Mouse (Mus musculus) gastrocnemius, postnatal 4 days (tissue): ENCODE measurements around the gene Syap1. TPM values are rescaled to one million over a fixed set of nuclear protein-coding genes. Genes with fewer than 3 reads are reported as not detected.
"Not testable (repeated sequence)": the region's sequence is repeated elsewhere in the genome, so short reads cannot be mapped to it uniquely, and the experiment has no call there.

Source experiments
- DNase-seq, 2 experiments: peaks; one replicate each; pipeline ENCODE4 v3.0.0; 2021 to 2022; ENCODE audit warnings: low spot score in 2 of 2, mixed read lengths in 2 of 2
- long read RNA-seq, 2 experiments: library from polyadenylated mRNA; stranded (forward); transcript quantifications; one replicate each; pipeline ENCODE4 v2.0.0; 2021
- total RNA-seq, 2 experiments: library from RNA; stranded (reverse); gene quantifications; 2 replicates each; pipeline ENCODE4 v1.2.3; 2021

The Syap1 gene
- 10 to 100 TPM; 42.7 to 43.8 TPM for total RNA-seq
- long read RNA-seq, experiment 1, transcript Syap1-201 (9 exons, 2,087 nt) = major isoform, 48 of 55 reads
- long read RNA-seq, experiment 1, partial matches to known transcripts = 0 of 55 reads
- long read RNA-seq, experiment 1, other reads (novel, unspliced or antisense) = 7 of 55 reads
- long read RNA-seq, experiment 2, transcript Syap1-201 (9 exons, 2,087 nt) = major isoform, 62 of 71 reads
- long read RNA-seq, experiment 2, partial matches to known transcripts = 0 of 71 reads
- long read RNA-seq, experiment 2, other reads (novel, unspliced or antisense) = 7 of 71 reads

DNA sequence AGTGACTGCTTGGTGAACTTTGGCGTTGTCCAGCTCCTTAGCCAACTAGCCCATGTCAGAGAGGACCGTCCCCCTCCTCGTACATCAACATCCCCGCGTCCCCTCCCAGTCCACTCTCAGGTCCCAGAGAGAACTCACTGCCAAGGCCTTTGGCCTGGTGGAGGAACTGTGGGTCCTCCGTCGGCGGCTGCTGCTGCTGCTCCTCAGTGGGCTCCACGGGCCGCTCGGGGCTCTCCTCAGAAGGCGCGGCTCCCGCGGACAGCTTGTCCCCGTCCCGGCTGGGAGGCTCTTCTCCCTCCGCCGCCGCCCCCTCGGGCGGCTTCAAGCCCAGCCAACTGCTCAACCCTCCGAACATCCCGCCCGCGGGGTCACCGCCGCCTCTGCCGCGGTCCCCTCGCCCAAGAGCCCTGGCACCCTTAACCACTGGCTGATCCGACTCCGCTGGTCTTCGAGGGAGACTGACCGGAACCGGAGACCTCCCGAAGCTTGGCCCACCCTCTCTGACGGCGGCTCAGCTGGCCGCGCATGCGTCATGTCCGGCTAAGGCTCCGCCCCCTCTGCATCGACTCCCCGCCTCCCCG, at the start of gene Syap1:
Gene Syap1 (minus strand): TSS at position 517 of the 581 bp plus-strand sequence.
- DNase-seq = peak; percentile 68 to 86

DNA sequence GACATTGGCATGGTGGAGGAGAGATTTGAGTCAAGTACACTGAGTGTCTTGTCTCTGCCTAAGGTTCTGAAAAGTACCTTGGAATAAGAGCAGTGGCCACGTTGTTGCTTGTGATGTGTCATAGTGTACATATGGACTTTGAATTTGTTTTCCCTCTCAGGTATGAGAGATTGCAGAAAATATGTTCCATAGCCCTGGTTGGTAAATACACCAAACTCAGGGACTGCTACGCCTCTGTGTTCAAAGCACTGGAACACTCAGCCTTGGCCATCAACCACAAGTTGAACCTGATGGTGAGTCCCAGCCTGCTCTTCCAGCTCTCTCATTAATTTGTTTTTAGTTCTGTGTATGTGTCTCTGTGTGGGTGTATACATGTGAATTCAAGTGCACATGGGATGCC, 43.2 kb upstream of the Syap1 start:
- DNase-seq = no peak

- no peak for DNase-seq
Observed at GRCm38 (mm10) chrX:162921487-162922125, 33.4 kb upstream of the Syap1 start.

DNA sequence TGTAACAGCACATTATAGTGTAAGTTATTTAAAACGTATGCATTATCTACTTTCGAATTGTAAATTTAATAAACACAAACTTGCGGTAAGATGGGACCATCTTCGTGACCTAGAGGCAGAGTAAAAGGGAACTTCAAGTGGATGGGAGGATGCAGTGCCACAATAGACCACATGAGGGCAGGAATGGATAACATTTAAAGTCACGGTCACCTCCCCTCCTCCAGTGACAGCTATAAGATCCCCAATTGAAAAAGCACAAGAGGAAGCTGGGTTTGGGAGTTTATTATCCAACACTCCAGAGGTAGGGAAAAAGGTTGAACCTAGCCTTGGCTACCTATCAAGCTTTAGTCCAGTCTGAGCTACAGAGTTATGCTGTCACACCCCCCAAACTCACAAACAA, 27.4 kb upstream of the Syap1 start:
- peak in 1 of 2 experiments; percentile 16 for DNase-seq

GRCm38 (mm10) chrX:162913651-162914050, 25.4 kb upstream of the Syap1 start:
- DNase-seq = no peak

GRCm38 (mm10) chrX:162907554-162907953, 19.3 kb upstream of the Syap1 start:
- no peak for DNase-seq

DNA sequence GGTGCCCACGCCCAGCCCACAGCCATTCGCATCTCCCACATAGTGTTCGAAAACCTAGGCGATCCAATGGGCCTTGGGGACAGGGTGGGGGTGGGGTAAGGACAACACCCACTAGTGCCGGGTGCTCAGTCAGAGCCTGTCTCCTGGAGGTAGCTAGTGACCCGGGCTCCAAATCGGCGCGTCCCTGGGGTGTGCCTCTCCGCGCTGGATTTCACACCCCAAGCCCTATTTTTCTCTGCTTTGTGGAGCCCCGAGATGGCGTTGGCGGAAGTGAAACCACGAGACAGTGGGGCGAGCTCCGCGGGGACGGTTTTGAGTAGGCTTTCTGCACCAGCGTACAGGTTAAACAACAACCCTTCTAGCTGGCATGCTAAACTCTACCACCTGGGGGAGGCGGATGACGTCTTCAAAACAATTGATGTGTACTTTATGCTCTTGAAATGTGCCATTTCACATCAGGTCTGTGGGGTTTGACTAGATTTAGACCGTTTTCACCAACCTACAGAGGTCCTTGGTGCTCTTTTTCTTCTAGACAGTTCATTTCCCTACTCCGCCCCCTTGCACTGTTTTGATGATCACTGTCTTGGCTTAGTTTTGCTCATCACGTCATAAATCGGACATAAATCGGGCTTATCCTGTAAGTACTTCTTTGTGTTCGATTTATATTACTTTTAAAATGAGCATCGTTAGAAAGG, 13.9 kb upstream of the Syap1 start:
- DNase-seq = peak; percentile 16 to 17

GRCm38 (mm10) chrX:162901371-162902039, 13.3 kb upstream of the Syap1 start:
- peak; percentile 18 to 40 for DNase-seq

- DNase-seq = no peak
Observed at GRCm38 (mm10) chrX:162900938-162901337, 12.7 kb upstream of the Syap1 start, which contains the start of gene Ctps2. Ctps2 (plus strand) TSS chrX:162901238.

DNA sequence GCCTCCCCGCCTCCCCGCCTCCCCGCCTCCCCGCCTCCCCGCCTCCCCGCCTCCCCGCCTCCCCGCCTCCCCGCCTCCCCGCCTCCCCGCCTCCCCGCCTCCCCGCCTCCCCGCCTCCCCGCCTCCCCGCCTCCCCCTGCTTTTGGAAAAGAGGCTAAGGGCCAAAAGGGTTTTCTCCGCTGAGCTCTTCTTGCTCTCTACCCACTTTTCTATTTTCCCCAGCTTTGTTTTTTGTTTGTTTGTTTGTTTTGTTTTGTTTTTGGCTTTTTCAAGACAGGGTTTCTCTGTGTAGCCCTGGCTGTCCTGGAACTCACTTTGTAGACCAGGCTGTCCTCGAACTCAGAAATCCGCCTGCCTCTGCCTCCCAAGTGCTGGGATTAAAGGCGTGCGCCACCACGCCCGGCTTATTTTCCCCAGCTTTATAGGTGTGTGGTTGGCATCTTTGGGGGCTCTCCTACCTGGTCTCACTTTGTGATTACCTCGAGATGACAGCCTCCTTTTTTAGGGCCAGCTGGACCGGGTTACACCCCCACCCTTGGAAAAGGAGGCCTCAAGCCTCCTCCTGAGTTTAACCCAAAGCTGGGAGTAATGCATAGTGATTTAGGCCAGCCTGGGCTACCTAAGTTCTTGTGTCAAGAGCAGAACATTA, 452 bp upstream of the Syap1 start:
- not testable (repeated sequence) for DNase-seq

- no peak for DNase-seq
Observed at GRCm38 (mm10) chrX:162878236-162878635, 10.0 kb downstream of the Syap1 start.

DNA sequence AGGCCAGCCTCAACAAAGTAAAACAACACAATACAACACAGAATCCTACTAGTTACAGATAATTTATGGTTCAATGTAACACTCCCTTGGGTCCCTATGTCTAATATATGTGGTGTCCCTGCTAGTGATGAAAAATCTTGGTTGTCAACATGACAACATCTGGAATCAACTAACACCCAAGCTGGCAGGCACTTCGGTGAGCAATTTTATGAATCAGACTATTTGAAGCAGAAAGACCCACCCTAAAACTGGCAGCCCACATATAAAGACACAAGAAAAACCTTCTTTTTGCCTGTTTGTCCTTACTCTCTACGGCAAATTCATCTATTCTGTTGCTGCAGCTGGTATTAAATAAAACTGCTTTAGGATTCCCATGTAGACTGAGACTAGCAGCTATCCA, 14.5 kb downstream of the Syap1 start:
- no peak for DNase-seq

DNA sequence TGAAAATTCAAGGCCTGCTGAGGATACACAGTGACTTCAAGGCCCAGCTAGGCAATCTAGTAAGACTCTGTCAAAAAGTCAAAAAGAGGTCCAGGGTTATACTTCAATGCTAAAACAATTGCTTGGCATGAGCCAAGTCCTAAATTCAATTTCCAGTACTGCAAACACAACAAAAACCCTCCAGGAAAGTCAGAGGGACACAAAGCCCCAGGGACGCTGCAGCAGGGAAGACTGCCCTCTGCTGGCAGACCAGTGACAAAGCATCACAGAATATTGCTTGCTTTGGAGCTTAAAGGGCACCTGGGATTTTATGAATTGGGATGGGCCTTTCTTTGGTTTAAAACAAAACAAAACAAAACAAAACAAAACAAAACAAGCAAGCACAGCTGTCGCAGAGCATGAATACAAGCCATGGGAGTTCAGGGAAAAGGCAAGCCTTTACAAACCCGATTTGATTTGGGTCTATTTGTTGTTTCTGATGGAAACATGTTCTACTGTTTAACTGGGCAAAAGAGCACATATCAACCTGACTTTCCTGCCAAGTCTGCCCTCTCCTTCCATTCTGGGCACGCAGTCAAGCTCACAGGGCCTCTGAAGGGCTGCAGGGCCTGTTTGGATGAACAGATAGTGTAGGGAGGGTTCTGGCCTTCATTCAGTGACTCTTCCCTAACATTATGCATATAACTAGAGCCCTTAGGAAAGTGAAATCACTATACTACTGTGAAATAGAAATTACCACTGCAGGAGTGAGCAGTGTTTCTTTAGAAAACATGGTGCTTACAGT, 16.3 kb downstream of the Syap1 start:
- peak in 1 of 2 experiments; percentile 8 for DNase-seq

- no peak for DNase-seq
Observed at GRCm38 (mm10) chrX:162868294-162868965, 19.8 kb downstream of the Syap1 start.

DNA sequence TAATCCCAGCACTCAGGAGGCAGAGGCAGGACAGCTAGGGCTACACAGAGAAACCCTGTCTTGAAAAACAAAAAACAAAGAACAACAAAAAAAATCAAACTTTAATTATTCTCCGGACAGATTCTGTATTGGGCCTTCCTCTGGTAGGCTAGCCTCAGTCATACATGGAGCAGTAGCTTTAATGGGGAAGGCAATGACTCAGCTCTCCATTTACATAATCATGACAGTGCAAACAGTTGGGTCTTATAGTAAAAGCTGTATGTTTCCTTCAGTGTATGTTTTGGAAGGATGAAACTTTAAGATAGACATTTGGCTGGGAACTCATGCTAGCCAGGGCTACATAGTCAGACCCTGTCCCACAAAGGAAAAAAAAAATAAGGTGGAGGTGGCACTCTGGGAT, 39.6 kb downstream of the Syap1 start:
- no peak for DNase-seq

DNA sequence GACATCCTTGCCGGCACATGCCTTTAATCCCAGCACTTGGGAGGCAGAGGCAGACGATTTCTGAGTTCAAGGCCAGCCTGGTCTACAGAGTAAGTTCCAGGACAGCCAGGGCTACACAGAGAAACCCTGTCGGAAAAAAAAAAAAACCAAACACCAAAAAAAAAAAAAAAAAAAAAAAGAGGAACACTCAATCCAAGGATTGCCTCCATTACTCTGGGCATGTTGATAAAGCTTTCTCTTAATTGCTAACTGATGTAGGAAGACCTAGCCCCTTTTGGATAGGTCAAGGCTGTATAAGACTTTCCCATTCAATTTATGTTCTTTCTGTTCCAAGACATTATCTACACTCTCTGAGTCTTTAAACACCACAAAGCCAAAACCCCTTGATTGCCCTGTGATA, 42.7 kb downstream of the Syap1 start:
- DNase-seq = no peak

- DNase-seq = no peak
Observed at GRCm38 (mm10) chrX:162844447-162845100, 43.7 kb downstream of the Syap1 start.

- no peak for DNase-seq
Observed at GRCm38 (mm10) chrX:162832101-162832500, 56.1 kb downstream of the Syap1 start.

- DNase-seq = no peak
Observed at GRCm38 (mm10) chrX:162831542-162831941, 56.7 kb downstream of the Syap1 start.
